Mouse (Mus musculus) retina, adult 2 months (tissue): ENCODE measurements around the gene Hoxa4.

Source experiments
- DNase-seq: peaks from one replicate; pipeline ENCODE4 v3.0.0-alpha.2; 2012; ENCODE audit warnings: low read depth, low spot score

Gene Hoxa4

DNA sequence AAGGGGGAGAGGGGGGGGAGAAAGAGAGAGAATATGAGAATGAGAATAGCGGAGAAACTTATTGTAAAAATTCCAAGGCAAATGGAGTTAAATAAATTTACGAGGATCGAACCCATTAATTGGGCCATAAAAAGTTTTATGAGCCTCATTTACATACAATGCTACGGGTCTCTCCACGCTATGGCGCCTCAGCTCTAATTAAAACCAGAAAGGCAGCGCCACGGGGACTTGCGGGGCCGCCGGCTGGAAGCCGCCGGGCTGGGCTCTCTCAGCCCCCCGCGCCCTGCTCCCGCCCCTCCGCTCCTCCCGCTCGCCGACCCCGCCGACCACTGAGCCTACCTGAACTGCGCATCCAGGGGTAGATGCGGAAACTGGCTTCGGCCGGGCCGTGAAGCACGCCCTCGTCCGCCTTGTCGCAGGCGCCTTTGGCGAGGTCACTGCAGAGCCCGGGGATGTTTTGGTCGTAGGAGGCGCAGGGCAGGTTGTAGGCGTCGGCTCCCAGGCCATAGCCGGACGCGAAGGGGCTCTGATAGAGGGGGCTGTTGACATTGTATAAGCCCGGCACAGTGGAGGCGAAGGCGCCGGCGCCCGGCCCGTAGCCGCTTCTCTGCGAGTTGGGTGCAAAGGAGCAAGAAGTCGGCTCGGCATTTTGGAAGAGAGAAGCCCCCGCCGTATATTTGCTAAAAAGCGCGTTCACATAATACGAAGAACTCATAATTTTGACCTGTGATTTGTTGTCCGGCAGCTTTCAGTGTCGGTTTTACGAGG lies 25.3 kb upstream of the Hoxa4 start:
- no peak for DNase-seq

- DNase-seq = no peak
Observed at GRCm38 (mm10) chr6:52215771-52216535, 24.4 kb upstream of the Hoxa4 start.

DNA sequence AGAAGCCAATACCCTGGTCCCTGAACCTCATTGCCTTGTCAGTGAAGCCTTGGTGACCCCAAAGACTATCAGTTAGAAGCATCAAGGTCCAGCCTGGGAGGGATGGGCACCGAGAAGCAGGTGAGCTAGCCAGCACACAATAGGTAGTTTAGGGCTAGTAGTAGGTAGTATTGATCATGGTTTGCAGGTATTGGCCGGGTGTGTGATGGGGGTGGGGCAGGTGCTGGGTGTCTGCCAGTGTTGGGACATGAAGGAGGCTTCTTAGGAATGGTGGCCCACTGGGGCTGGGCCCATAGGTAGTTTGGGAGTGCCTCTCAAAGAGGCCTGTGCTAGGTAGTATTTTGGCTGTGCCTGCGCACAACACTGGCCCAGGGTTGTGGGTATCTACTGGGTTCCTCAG lies 23.5 kb upstream of the Hoxa4 start:
- no peak for DNase-seq

- no peak for DNase-seq
Observed at GRCm38 (mm10) chr6:52214271-52214670, 22.7 kb upstream of the Hoxa4 start.

DNA sequence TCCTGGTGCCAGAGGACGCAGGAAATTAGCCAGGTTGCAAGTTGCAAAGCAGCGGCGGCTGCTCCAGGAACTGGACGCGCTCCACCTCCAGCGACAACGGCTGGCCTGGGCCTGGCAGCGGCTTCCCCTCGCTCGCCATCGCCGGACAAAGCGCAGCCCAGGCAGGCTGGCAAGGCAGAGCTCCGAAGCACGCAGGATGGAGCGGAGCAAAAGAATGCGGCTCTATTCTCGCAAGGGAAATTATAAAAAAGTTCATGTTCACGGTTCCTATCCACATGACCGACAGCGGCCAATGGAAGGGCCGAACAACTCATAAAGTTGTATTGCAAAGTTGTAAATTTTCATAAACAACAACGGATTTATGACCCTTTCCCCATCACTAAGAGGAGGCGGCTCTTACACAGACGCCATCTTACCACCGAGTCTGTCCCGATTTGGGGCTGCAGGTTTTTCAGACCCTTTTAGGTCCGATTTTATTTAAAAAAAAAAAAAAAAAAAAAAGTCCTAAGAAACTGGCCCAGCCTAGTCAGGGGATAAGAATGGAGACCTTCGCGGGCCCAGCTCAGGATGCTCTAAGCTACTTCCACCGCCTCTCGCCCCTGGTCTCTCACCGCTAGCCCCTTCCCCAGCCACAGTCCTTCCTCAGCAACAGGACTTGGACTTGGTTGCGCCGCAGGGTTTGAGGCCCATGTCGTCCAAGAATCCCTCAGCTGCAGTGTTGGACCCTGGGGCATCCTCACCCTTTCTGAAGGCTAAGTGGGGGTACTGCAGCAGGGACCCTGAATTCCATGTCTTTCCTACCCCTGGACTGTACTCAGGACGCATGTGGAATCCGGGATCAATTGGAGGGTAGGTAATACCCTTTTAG lies 21.8 kb upstream of the Hoxa4 start, which contains the start of the genes Hoxa3 and Gm28308:
TSS of gene Hoxa3 (minus strand) at position 218 of the 868 bp plus-strand sequence.
TSS of gene Gm28308 (minus strand) at position 221 of the 868 bp plus-strand sequence.
- DNase-seq = no peak

GRCm38 (mm10) chr6:52212556-52213118 lies 21.1 kb upstream of the Hoxa4 start:
- DNase-seq = no peak

DNA sequence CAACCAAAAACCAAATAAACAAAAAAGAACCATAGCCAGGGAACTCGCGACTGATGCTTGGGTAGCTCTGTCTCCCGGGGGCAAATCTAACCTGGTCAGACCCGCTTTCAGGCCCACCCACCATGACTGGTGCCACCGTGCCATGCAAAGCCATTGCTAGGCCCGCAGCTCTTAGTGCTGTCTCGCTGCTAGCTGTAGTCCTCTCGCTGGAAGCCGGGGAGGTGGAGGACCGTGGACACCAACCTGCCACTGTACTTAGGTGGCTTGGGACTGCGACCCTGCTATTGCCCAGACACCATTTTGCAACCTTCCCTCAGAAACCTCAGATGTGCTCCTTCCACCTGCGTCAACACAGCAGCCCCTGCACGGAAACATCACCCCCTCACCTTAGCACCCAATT lies 20.4 kb upstream of the Hoxa4 start:
- DNase-seq = no peak

DNA sequence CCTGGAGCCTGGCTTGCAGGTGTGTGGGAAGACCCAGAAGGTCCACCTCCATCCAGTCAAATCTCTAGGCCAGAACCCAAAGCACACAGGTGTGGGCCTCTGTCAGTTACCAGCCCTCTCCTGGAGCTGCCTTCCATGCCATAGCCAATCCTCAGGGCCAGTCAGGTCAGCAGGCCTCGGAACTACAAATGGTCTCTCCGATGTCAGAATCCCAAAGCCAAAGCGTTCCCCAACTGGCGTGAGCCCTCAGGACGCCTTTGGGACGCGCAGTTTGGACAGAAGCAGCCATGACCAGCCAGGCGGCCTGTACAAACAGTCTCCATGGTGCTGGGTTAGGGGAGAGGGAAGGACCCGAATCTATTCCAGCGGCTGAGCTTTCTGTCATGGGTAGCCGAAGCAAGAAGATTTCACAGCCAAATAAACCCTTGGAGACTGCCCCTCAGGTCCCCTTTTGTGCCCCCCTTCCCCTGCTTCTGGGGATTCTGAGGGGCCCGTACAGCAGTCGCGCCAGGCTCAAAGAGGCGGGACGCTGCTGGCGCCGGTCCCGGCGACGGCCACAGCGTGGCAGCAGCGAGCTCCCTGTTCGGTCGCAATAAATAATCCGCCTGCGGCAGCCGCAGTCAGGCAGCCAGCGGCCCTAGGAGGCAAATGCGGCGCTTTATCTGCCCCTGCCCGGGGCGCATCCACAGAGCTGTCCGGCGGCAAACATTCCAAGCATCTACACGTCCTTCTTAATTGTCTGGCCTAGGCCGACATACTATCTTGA lies 19.8 kb upstream of the Hoxa4 start:
- DNase-seq = no peak

GRCm38 (mm10) chr6:52209685-52210046 lies 18.1 kb upstream of the Hoxa4 start:
- DNase-seq = no peak

DNA sequence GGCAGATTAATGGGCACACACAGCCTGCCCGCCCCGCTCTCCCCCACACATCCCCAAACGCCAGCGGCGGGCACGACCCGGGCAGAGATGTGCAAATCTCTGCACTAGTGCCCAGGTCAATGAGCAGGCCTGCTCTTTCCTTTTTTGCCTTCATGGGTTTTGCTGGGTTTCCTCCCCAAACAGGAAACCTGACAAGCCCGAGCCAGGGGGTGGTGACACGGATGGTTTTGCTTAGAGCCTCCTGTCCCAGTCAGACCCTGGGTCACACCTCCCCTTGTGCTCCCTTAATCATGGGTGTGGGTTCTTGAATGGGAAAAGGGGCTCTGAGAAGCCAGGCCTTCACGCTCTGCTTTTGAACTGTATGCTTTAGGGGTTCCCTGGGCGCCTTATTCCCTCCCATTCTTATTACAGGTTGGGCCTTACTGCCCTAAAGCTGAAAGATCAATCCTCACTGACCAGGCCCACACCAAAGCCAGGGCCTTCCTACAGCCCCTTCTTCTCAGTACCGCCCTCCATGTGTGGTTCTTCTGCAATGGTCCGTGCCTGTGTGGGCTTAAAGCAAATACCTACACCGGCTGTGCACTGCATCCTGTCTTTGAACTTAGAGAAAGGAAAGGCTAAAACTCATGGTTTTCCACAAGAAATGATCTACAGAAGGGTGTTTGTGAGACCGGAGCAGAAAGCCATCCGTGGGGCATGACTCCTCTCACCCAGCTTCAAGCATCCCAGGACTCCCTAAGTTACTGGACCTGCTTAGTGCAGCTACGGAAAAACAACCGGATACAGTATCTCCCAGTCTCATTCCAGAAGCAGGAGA lies 17.5 kb upstream of the Hoxa4 start:
- no peak for DNase-seq

DNA sequence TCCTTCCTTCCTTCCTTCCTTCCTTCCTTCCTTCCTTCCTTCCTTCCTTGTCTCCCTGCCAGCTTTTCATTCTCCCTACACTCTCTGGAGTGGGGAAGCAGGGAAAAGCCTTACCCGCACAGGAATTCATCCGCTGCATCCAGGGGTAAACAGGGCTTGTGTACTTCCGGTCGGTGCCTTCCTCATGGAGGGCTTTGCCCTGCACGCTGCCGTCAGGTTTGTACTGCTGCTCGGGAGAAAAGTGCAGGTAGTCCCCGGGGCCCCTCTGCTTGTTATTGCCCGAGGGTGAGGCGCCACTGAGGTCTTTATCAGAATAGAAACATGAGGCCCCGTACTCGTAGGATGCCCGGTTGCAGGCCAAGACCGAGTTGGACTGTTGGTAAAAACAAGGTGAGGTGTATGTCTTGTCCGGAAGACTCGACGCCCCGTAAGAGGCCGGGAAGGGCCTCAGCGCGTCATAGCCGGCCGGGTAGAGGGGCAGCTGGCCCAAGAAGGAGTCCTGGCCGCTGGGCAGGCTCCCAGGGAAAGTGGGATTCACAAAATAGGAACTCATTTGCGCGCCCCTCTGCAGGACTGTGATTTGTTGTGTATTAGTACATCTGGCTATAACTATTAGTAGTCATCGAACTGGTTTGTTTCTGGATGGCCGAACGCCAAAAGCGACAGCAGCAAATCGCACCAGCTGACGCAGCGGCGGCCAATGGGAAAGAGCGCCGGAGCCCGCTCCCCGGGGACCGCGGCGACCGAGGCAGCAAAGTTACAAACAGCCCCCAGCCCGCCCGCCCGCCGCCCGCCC lies 16.7 kb upstream of the Hoxa4 start, which contains the start of gene Hoxa6:
TSS of gene Hoxa6 (minus strand) at position 651 of the 796 bp plus-strand sequence.
- no peak for DNase-seq

- no peak for DNase-seq
Observed at GRCm38 (mm10) chr6:52207684-52207976, 16.1 kb upstream of the Hoxa4 start.

DNA sequence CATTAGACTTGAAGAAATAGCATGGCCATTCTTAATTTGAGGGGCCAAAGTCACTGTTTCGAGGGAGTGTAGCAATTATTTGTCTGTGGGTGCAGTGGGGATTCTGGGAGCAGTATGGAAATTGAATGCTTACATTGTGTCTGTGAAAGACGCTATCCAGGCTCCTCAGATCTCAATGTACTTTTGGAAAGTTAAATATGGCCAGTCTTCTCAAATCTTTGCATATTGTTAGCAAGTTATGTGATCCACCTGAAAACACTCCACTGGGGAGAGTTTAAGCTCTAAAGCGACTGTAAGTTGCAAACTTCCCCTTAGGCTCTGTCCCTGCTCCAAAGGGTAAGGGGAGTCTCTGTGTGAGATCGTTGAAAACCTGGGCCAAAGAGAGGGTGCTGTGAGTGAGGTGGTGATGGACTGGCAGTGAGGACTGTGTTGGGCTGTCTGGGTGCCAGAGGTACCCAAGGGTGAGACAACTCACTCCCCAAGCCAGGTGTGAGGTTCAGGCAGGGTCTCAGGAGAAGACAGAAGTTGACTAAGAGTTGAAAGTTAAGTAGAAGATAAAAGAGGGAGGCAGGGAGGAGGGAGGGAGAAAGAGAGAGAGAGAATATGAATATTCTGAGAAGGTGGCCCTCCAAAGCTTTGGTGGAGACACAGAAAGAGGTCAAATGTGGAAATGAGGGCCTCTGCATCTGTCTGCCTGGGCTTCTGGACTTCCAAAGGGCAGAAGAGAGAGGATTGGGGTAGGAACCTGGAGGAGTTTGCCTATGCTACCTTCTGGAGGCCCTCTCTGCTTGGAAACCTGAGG lies 15.5 kb upstream of the Hoxa4 start:
- DNase-seq = no peak

GRCm38 (mm10) chr6:52205638-52206621 lies 14.4 kb upstream of the Hoxa4 start:
- DNase-seq = no peak

DNA sequence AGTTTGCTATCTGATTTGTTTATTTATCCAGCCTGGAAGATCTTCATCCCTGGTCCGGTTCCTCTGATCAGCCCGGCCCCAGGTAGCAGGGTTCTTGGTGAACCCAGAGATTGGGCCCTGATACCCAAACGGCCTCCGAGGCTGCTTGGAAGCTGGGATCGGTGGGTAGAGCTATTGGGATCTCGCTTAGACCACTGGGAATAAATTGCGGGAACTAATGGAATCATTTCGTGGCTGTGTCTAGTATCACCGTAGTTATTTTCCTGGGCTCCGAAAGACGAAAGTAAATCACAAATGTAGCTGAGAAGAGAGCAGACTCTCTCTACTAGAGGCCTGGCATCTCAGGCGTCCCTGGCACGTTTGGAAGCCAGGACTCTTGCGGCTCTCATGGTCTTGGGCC lies 13.7 kb upstream of the Hoxa4 start:
- no peak for DNase-seq

GRCm38 (mm10) chr6:52204050-52204752 lies 12.6 kb upstream of the Hoxa4 start, which contains the start of gene Hoxa5:
Hoxa5 (minus strand) TSS chr6:52204587.
- no peak for DNase-seq
